Mouse (Mus musculus) midbrain, postnatal 0 days (tissue): ENCODE data around the gene Slc38a7. TPM values are rescaled to one million over a fixed set of nuclear protein-coding genes. Genes with fewer than 3 reads are reported as not detected.
"Not testable (repeated sequence)": the region's sequence is repeated elsewhere in the genome, so short reads cannot be mapped to it uniquely, and the experiment has no call there.

Source experiments
- ATAC-seq: fragments of 200-750 bp; cut with Nextera tagmentation; 2 replicates; pipeline ENCODE4 v1.8.0; 2017; ENCODE audit warnings: moderate number of reproducible peaks, mild to moderate bottlenecking, moderate TSS enrichment, moderate library complexity; ENCODE audit not compliant: low FRiP score
- DNase-seq: peaks from one replicate; pipeline ENCODE4 v3.0.0-alpha.2; 2015; ENCODE audit warnings: low spot score
- H3K27ac ChIP-seq: fragments of 300-500 bp; sonication (generic); 2 replicates; pipeline ENCODE4 v1.5.1; 2014; ENCODE audit warnings: low read depth, mild to moderate bottlenecking, low read length, mixed read lengths
- H3K27me3 ChIP-seq: fragments of 300-500 bp; sonication (generic); 2 replicates; pipeline ENCODE4 v1.6.1; 2014; ENCODE audit warnings: low read length, control low read depth, mixed read lengths; ENCODE audit not compliant: insufficient read depth
- H3K36me3 ChIP-seq: fragments of 300-500 bp; sonication (generic); 2 replicates; pipeline ENCODE4 v1.6.1; 2014; ENCODE audit warnings: low read length, control low read depth, mixed read lengths; ENCODE audit not compliant: insufficient read depth
- H3K4me1 ChIP-seq: fragments of 300-500 bp; sonication (generic); 2 replicates; pipeline ENCODE4 v1.6.1; 2014; ENCODE audit warnings: mild to moderate bottlenecking, control low read depth, antibody characterized with exemption, low read length, mixed read lengths; ENCODE audit not compliant: insufficient read depth
- H3K4me2 ChIP-seq: fragments of 300-500 bp; sonication (generic); 2 replicates; pipeline ENCODE4 v1.6.1; 2014; ENCODE audit warnings: low read depth, mild to moderate bottlenecking, low read length, mixed read lengths; ENCODE audit not compliant: poor library complexity, severe bottlenecking
- H3K4me3 ChIP-seq: fragments of 300-500 bp; sonication (generic); 2 replicates; pipeline ENCODE4 v1.5.1; 2014; ENCODE audit warnings: low read depth, mild to moderate bottlenecking, low read length, moderate library complexity
- H3K9ac ChIP-seq: fragments of 300-500 bp; sonication (generic); replicated peaks from 2 replicates; pipeline ENCODE4 v1.6.1; 2014; ENCODE audit warnings: mild to moderate bottlenecking, low read length, moderate library complexity, mixed read lengths; ENCODE audit not compliant: poor library complexity, severe bottlenecking
- H3K9me3 ChIP-seq: fragments of 300-500 bp; sonication (generic); 2 replicates; pipeline ENCODE4 v1.6.1; 2016; ENCODE audit warnings: low read length, control low read depth
- CTCF ChIP-seq: IDR thresholded peaks from 2 replicates; pipeline ENCODE4 v1.5.1; 2016; ENCODE audit warnings: antibody characterized with exemption, mild to moderate bottlenecking
- WGBS: fragments of 180-500 bp; shearing (Covaris S2); extraction: QIAGEN DNeasy Blood & Tissue Kit; methylation state at CpG from one replicate; pipeline ENCODE4 v1.1.7; 2014; 5-methylcytosine and 5-hydroxymethylcytosine counted together
- polyA plus RNA-seq: library from polyadenylated mRNA; unstranded; fragments of >200 nt; fragmentation: Nextera tagmentation; extraction: Ambion mirVana; gene quantifications from 2 replicates; pipeline ENCODE4 v1.2.1, GENCODE M21; 2015
- total RNA-seq: library from RNA; depleted of rRNA; stranded (reverse); fragments of >200 nt; gene quantifications from 2 replicates; pipeline ENCODE4 v1.2.3, GENCODE M21; 2014

The Slc38a7 gene
- total and polyA plus RNA-seq, 2 experiments from 2014 or later, result 23.8 to 33.4 TPM

DNA sequence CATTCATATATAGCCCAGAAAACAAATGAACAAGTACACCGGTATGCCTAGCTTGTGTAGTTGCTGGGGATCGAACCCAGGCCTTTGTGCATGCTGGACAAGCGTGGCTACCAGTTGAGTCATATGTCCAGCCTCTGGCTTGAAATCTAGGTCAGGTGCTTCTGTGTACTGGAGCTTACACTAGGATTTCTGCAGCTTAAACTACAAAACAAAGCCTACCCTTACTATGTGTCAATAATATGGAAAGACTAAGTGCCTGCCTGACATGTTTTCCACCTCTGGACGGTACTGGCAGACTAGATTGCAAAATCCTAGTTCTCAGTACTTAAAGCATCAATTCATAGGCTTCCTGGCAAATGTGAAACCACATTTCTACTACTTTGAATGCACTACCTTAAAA lies 26.5 kb upstream of the Slc38a7 start:
- Histone ChIP-seq H3K36me3 (peaks cover 13% of the 10 kb centered on the region; the same call in 1 of the 2 replicates), H3K27me3 (no peaks in the 10 kb centered on the region), H3K4me1 (no peaks in the 10 kb centered on the region; the same call in 1 of the 2 replicates), H3K27ac (no peak overlapping the region), H3K4me3 (no peak overlapping the region), H3K4me2 (no peak overlapping the region), H3K9ac (no peak overlapping the region), H3K9me3 (no peaks in the 10 kb centered on the region)
- no peak for DNase-seq
- 91% methylated on average over 4 of the region's 4 CpGs for WGBS
- no peak for ATAC-seq
- no peak for TF ChIP-seq CTCF

DNA sequence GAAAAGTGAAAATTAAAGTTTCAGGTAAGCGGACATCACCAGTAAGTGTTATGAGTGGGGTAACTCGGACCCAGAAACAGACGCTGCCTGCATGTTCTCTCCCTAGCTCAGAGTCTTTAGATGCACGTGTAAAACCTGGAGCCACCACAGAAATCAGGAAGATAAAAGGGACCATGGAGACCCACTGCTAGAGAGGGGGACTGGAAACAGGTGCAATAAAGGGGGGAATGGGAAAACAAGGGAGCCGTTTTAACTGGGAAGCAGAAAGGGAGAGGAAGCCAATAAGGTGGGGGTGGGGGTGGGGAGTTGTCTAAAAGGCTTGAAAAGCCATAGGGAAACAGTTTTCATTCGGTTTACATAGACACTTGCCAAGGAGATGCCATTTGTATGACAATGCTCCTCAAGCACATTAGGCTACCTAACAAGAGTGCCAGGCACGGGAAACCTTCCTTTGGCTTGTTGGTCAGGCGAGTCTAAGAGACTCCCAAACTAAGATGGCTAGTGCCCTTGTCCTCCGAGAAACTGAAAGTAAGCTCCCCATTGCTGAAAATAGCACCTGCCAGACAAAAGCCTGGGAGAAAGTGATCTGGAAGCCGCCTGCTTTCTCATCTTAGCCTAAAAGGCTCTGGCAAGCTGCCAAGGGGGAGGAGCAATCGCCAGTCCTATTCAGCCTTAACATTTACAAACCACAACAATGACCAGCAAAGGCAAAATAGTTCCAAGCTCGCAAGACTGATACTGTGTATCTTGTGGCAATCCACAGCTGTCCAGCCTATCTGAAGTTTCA lies 25.0 kb upstream of the Slc38a7 start:
- 33% methylated on average over 12 of the region's 12 CpGs for WGBS
- Histone ChIP-seq H3K4me1 (no peaks in the 10 kb centered on the region; the same call in 1 of the 2 replicates), H3K9ac (no peak overlapping the region), H3K36me3 (peaks cover 24% of the 10 kb centered on the region), H3K9me3 (no peaks in the 10 kb centered on the region), H3K4me2 (peak overlapping the region; percentile 37), H3K27ac (no peak overlapping the region), H3K4me3 (peak overlapping the region; percentile 15; the same call in 1 of the 2 replicates), H3K27me3 (no peaks in the 10 kb centered on the region)
- DNase-seq (peak; percentile 60), ATAC-seq (no peak)
- TF ChIP-seq CTCF, result no peak

DNA sequence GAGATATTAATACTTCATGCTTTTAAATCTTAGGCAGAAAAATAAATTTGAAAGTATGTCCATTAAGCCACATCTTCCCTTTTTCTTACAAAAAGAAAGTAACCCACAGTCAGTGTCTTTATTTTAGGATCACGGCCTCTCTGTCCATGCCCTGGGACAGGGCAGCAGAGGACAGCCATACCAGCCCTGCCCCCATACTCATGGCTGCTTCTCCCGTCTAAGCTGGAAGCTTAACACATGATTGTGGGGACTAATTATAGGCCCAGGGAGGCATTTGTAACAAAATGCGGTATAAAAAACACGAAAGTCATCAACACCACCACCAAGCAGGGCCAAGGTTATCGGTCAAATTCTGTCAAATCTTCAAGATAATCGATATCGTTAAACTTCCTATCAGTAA lies 21.9 kb upstream of the Slc38a7 start:
- Histone ChIP-seq H3K4me2 (no peak overlapping the region), H3K4me1 (no peaks in the 10 kb centered on the region; the same call in 1 of the 2 replicates), H3K36me3 (peaks cover 43% of the 10 kb centered on the region), H3K27ac (no peak overlapping the region), H3K4me3 (no peak overlapping the region), H3K9ac (no peak overlapping the region), H3K9me3 (no peaks in the 10 kb centered on the region), H3K27me3 (no peaks in the 10 kb centered on the region)
- TF ChIP-seq CTCF, result no peak
- ATAC-seq, result no peak
- WGBS, result 97% methylated on average over 7 of the region's 7 CpGs
- DNase-seq, result no peak

DNA sequence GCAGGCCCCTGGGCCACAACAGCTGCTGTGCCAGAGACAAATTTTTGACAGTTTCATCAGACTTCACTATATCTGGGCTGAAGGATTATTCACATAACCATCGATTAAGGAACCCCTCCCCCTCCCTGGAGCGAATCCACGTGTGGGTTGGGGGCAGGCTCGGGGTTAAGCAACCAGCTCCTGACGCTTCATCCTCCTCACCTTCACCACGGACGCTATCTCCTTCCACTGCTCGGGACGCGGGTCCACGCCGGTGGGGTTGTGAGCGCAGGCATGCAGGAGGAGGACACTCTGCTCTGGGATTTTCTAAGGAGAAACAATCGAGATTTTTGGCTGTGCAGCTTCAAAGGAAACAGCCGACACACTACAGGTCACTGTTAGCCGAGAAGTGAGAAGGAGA lies 18.4 kb upstream of the Slc38a7 start:
- Histone ChIP-seq H3K9me3 (no peaks in the 10 kb centered on the region), H3K27me3 (no peaks in the 10 kb centered on the region), H3K27ac (no peak overlapping the region), H3K4me1 (no peaks in the 10 kb centered on the region), H3K9ac (no peak overlapping the region), H3K4me2 (no peak overlapping the region), H3K4me3 (no peak overlapping the region), H3K36me3 (peaks cover 56% of the 10 kb centered on the region)
- 93% methylated on average over 16 of the region's 16 CpGs for WGBS
- ATAC-seq (no peak), DNase-seq (no peak)
- TF ChIP-seq CTCF, result no peak

DNA sequence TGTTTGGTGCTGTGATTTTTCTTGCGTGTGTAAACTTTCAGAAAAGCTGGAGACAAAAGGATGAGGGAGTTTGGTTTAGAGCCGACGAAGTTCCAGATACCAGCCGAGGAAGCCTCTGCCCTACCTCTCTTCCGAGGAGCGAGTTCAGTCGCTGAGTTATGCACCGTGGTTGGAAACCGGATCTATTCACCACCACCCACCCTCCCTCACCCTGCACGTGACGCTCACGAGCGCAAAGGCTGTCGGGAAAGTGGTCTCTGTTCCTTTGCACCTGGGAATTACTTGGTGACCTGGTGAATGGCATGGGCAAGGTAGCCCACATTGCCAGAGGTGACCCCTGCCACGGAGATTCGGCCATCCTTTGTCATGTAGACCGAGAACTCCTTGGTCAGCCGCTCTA lies 11.5 kb upstream of the Slc38a7 start:
- H3K36me3 ChIP-seq, result peaks cover 21% of the 10 kb centered on the region
- not testable (repeated sequence) for DNase-seq, H3K4me3 ChIP-seq, H3K27ac ChIP-seq, H3K4me1 ChIP-seq, ATAC-seq, H3K27me3 ChIP-seq, H3K9me3 ChIP-seq, H3K9ac ChIP-seq, H3K4me2 ChIP-seq
- WGBS, result 96% methylated on average over 17 of the region's 18 CpGs

DNA sequence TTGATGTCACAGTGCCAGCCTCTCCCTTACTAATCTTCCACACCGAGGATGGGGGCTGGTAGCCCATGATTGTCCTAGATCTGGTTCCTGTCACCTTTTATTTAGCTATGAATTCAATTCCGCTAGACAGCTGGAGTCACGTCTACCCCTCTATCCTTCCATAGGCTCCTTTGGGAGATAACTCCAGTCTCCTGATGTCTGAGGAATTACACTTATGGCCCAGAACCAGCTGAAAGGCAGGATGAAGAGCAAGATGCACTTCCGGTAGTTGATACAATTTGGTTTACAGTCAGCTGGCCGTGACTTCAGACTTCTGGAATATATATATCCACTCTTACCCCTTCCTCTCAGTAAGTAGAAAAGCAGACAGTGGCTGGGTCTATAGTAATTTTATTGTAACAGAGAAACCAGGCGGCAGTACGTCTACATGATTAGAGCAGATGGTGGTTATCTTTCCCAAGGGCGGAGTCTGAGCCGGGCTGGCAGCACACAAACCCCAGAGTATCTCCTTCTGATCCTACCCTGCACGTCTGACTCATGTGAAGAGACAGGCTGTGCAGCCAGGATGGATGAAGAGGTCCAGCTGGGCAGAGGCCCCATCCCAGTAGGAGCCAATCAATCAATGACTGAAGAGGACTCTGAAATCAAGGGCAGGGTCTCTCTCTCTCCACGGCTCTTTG lies 10.6 kb upstream of the Slc38a7 start:
- not testable (repeated sequence) for H3K9ac ChIP-seq, H3K27me3 ChIP-seq, H3K4me3 ChIP-seq

More for the DNA sequence above, 10.6 kb upstream of the Slc38a7 start:
- not testable (repeated sequence) for H3K9me3 ChIP-seq, H3K4me1 ChIP-seq, H3K4me2 ChIP-seq, H3K27ac ChIP-seq, ATAC-seq, DNase-seq
- peaks cover 21% of the 10 kb centered on the region for H3K36me3 ChIP-seq
- WGBS, result 89% methylated on average over 10 of the region's 11 CpGs
